Mouse (Mus musculus) neural tube, embryonic 10.5 days (tissue): ENCODE data around the gene 4930558K02Rik.

Experiments
- DNase-seq: peaks from one replicate; pipeline ENCODE4 v3.0.0-alpha.2; 2017; ENCODE audit warnings: low spot score; ENCODE audit errors: extremely low spot score

The 4930558K02Rik gene

GRCm38 (mm10) chr1:161902692-161903452, 76.6 kb downstream of the 4930558K02Rik start:
- no peak for DNase-seq

GRCm38 (mm10) chr1:161900129-161900528, 79.3 kb downstream of the 4930558K02Rik start:
- no peak for DNase-seq

GRCm38 (mm10) chr1:161897235-161897634, 82.2 kb downstream of the 4930558K02Rik start:
- no peak for DNase-seq

GRCm38 (mm10) chr1:161896130-161896529, 83.3 kb downstream of the 4930558K02Rik start:
- no peak for DNase-seq

- DNase-seq = no peak
Observed at GRCm38 (mm10) chr1:161895014-161895413, 84.4 kb downstream of the 4930558K02Rik start.

- no peak for DNase-seq
Observed at GRCm38 (mm10) chr1:161894553-161894952, 84.9 kb downstream of the 4930558K02Rik start.

- no peak for DNase-seq
Observed at GRCm38 (mm10) chr1:161894126-161894525, 85.3 kb downstream of the 4930558K02Rik start.
